Mouse (Mus musculus): ENCODE results near the gene Cntn1. TPM values are rescaled to one million over a fixed set of nuclear protein-coding genes. Genes with fewer than 3 reads are reported as not detected.

Gene Cntn1
- total RNA-seq, 2 experiments from 2014 or later: not detected

DNA sequence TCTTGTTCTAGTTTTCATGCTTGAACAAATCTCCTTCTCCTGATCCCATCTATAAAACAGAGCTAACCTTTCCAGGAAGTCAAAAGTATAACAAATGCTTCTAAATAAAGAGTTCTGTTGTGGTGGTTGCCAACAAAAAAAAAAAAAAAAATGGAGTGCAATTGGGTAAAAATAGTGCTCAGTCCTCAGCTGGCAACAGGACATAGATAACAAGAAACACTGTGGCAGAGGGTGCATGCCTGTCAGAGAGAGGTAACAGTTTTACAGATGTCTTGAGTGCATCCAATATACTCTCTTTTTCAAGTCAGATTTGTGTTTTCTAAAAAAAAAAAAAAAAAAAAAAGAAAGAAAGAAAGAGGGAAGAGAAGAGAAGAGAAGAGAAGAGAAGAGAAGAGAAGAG lies 313.6 kb downstream of the Cntn1 start:
- ATAC-seq (replicated peaks; ENCODE audit: low FRiP score, poor library complexity, severe bottlenecking): no peak

Other genes starting within 250 kb of the Cntn1 start
- not detected in 2 replicates for gene Smgc, start 212.9 kb upstream of the Cntn1 start, total RNA-seq (2015; ENCODE audit: low replicate concordance)
- gene Smgc, start 212.9 kb upstream of the Cntn1 start, total RNA-seq (2017; ENCODE audit: low replicate concordance): not detected in 2 replicates

Data from erythroid progenitor cell, adult 5-6 weeks (primary cell).